Mouse (Mus musculus): ENCODE data around the gene Cldn14.

The Cldn14 gene

GRCm38 (mm10) chr16:93912158-93912557, 96.5 kb downstream of the Cldn14 start:
- no peak for DNase-seq (ENCODE audit: low spot score)

GRCm38 (mm10) chr16:93910735-93911665, 97.6 kb downstream of the Cldn14 start:
- no peak for DNase-seq (ENCODE audit: low spot score)

- no peak for DNase-seq (ENCODE audit: low spot score)
Observed at GRCm38 (mm10) chr16:93909936-93910335, 98.7 kb downstream of the Cldn14 start.

GRCm38 (mm10) chr16:93908196-93908595, 100.4 kb downstream of the Cldn14 start:
- no peak for DNase-seq (ENCODE audit: low spot score)

- no peak for DNase-seq (ENCODE audit: low spot score)
Observed at GRCm38 (mm10) chr16:93907761-93908160, 100.9 kb downstream of the Cldn14 start.

- peak; percentile 86 for DNase-seq (ENCODE audit: low spot score)
Observed at GRCm38 (mm10) chr16:93906156-93907014, 102.3 kb downstream of the Cldn14 start.

GRCm38 (mm10) chr16:93903027-93903426, 105.6 kb downstream of the Cldn14 start:
- DNase-seq (ENCODE audit: low spot score), result peak; percentile 29

GRCm38 (mm10) chr16:93893285-93893684, 115.4 kb downstream of the Cldn14 start:
- DNase-seq (ENCODE audit: low spot score), result no peak

GRCm38 (mm10) chr16:93890948-93891604, 117.6 kb downstream of the Cldn14 start:
- no peak for DNase-seq (ENCODE audit: low spot score)

GRCm38 (mm10) chr16:93888481-93888880, 120.2 kb downstream of the Cldn14 start:
- no peak for DNase-seq (ENCODE audit: low spot score)

- no peak for DNase-seq (ENCODE audit: low spot score)
Observed at GRCm38 (mm10) chr16:93884722-93885113, 123.9 kb downstream of the Cldn14 start.

GRCm38 (mm10) chr16:93884086-93884721, 124.4 kb downstream of the Cldn14 start:
- DNase-seq (ENCODE audit: low spot score), result peak; percentile 70

GRCm38 (mm10) chr16:93883423-93884085, 125.1 kb downstream of the Cldn14 start, which contains the start of gene Chaf1b:
Chaf1b (plus strand) TSS chr16:93883901.
- peak; percentile 99 for DNase-seq (ENCODE audit: low spot score)

- DNase-seq (ENCODE audit: low spot score), result no peak
Observed at GRCm38 (mm10) chr16:93877612-93878380, 130.8 kb downstream of the Cldn14 start.

- no peak for DNase-seq (ENCODE audit: low spot score)
Observed at GRCm38 (mm10) chr16:93874841-93875240, 133.8 kb downstream of the Cldn14 start.

All from embryo, embryonic 10.5 days (tissue).